Mouse (Mus musculus) CH12.LX (cell line): ENCODE data around the gene Pigu. TPM values are rescaled to one million over a fixed set of nuclear protein-coding genes. Genes with fewer than 3 reads are reported as not detected.

Source experiments
- DNase-seq: peaks from one replicate; pipeline ENCODE4 v3.0.0-alpha.2; 2013; ENCODE audit errors: extremely low read depth
- H3K27ac ChIP-seq: 2 replicates; pipeline ENCODE4 v1.5.1; 2012; ENCODE audit warnings: low read depth, mild to moderate bottlenecking, control low read depth, moderate library complexity; ENCODE audit not compliant: insufficient read depth
- H3K27me3 ChIP-seq: replicated peaks from 2 replicates; pipeline ENCODE3; 2012; ENCODE audit warnings: inconsistent platforms
- H3K36me3 ChIP-seq, 2 experiments: replicated peaks in 1 of 2; 2 replicates each; pipeline versions ENCODE3 to v1.6.1; 2012; ENCODE audit warnings: inconsistent platforms in 1 of 2, low read length in 1 of 2, mild to moderate bottlenecking in 1 of 2, mixed read lengths in 1 of 2, moderate library complexity in 1 of 2; ENCODE audit not compliant: control insufficient read depth in 1 of 2, insufficient read depth in 1 of 2
- H3K4me1 ChIP-seq, 2 experiments: 2 replicates each; pipeline ENCODE4 v1.6.1; 2012; ENCODE audit warnings: inconsistent platforms in 1 of 2, moderate library complexity in 1 of 2; ENCODE audit not compliant: insufficient read depth in 2 of 2, control insufficient read depth in 1 of 2
- H3K4me2 ChIP-seq: 2 replicates; pipeline ENCODE4 v1.6.1; 2012; ENCODE audit warnings: low read depth, mild to moderate bottlenecking, control low read depth; ENCODE audit not compliant: poor library complexity, insufficient read depth, severe bottlenecking
- H3K4me3 ChIP-seq, 3 experiments: fragments of 150-350 bp in 1 of 3; sonication (generic) in 1 of 3; replicated peaks in 1 of 3; 2 replicates each; pipeline versions ENCODE3 to v1.5.1; 2011 to 2012; ENCODE audit warnings: low read depth in 2 of 3, low read length in 2 of 3, mild to moderate bottlenecking in 2 of 3, moderate library complexity in 2 of 3, control low read depth in 1 of 3, improper control_type of control experiment in 1 of 3, inconsistent platforms in 1 of 3, mixed read lengths in 1 of 3; ENCODE audit not compliant: poor library complexity in 1 of 3
- H3K79me2 ChIP-seq: replicated peaks from 2 replicates; pipeline ENCODE4 v1.6.1; 2012; ENCODE audit warnings: mild to moderate bottlenecking, moderate library complexity; ENCODE audit not compliant: control insufficient read depth, poor library complexity, insufficient read depth, severe bottlenecking; ENCODE audit errors: extremely low read depth
- H3K9ac ChIP-seq: 2 replicates; pipeline ENCODE4 v1.6.1; 2012; ENCODE audit warnings: low read depth, mild to moderate bottlenecking, control low read depth, moderate library complexity; ENCODE audit not compliant: insufficient read depth
- H3K9me3 ChIP-seq: replicated peaks from 2 replicates; pipeline ENCODE3; 2012; ENCODE audit warnings: low read length, inconsistent platforms, mixed read lengths
- CHD1 ChIP-seq: IDR thresholded peaks from 2 replicates; pipeline ENCODE4 v1.6.1; 2012; ENCODE audit warnings: low read depth, low read length, improper control_type of control experiment, inconsistent platforms
- CHD2 ChIP-seq: IDR thresholded peaks from 2 replicates; pipeline ENCODE4 v1.6.1; 2011; ENCODE audit warnings: low read length, improper control_type of control experiment
- CTCF ChIP-seq, 2 experiments: IDR thresholded peaks in 1 of 2; conservative IDR thresholded peaks in 1 of 2; 2 replicates each; pipeline ENCODE4 v1.5.1; 2011 to 2012; ENCODE audit warnings: low read depth in 2 of 2, low read length in 2 of 2, improper control_type of control experiment in 1 of 2, inconsistent platforms in 1 of 2, mild to moderate bottlenecking in 1 of 2, moderate library complexity in 1 of 2
- E2F4 ChIP-seq: IDR thresholded peaks from 2 replicates; pipeline ENCODE4 v1.6.1; 2011; ENCODE audit warnings: low read depth, low read length, improper control_type of control experiment; ENCODE audit not compliant: insufficient replicate concordance
- ELF1 ChIP-seq: IDR thresholded peaks from 2 replicates; pipeline ENCODE4 v1.6.1; 2014; ENCODE audit warnings: low read depth, mild to moderate bottlenecking, inconsistent platforms, low read length, improper control_type of control experiment
- GABPA ChIP-seq: IDR thresholded peaks from 2 replicates; pipeline ENCODE4 v1.6.1; 2012; ENCODE audit warnings: low read depth, low read length, improper control_type of control experiment, inconsistent platforms; ENCODE audit not compliant: insufficient replicate concordance
- HCFC1 ChIP-seq: IDR thresholded peaks from 2 replicates; pipeline ENCODE4 v1.6.1; 2012; ENCODE audit warnings: low read depth, mild to moderate bottlenecking, inconsistent platforms, low read length, improper control_type of control experiment
- JUN ChIP-seq: IDR thresholded peaks from 2 replicates; pipeline ENCODE4 v1.6.1; 2011; ENCODE audit warnings: low read depth, mild to moderate bottlenecking, low read length, improper control_type of control experiment, moderate library complexity; ENCODE audit not compliant: insufficient read depth
- JUND ChIP-seq: conservative IDR thresholded peaks from 2 replicates; pipeline ENCODE4 v1.6.1; 2011; ENCODE audit warnings: low read depth, low read length, improper control_type of control experiment
- MAFK ChIP-seq: IDR thresholded peaks from 2 replicates; pipeline ENCODE4 v1.6.1; 2011; ENCODE audit warnings: low read length, improper control_type of control experiment; ENCODE audit not compliant: insufficient replicate concordance
- MAX ChIP-seq: IDR thresholded peaks from 2 replicates; pipeline ENCODE4 v1.6.1; 2011; ENCODE audit warnings: low read length, improper control_type of control experiment
- MAZ ChIP-seq: IDR thresholded peaks from 2 replicates; pipeline ENCODE4 v1.6.1; 2012; ENCODE audit warnings: low read depth, mild to moderate bottlenecking, inconsistent platforms, low read length, improper control_type of control experiment, moderate library complexity
- MXI1 ChIP-seq: IDR thresholded peaks from 2 replicates; pipeline ENCODE4 v1.6.1; 2011; ENCODE audit warnings: mild to moderate bottlenecking, low read depth, low read length, improper control_type of control experiment
- MYC ChIP-seq: IDR thresholded peaks from 2 replicates; pipeline ENCODE4 v1.6.1; 2011; ENCODE audit warnings: low read depth, mild to moderate bottlenecking, improper control_type of control experiment, low read length
- PAX5 ChIP-seq: IDR thresholded peaks from 2 replicates; pipeline ENCODE4 v1.6.1; 2012; ENCODE audit warnings: low read length, inconsistent platforms, mixed read lengths
- POLR2AphosphoS2 ChIP-seq: IDR thresholded peaks from 2 replicates; pipeline ENCODE4 v1.6.1; 2011; ENCODE audit warnings: low read depth, low read length, improper control_type of control experiment
- RCOR1 ChIP-seq: conservative IDR thresholded peaks from 2 replicates; pipeline ENCODE4 v1.6.1; 2012; ENCODE audit warnings: low read depth, mild to moderate bottlenecking, inconsistent platforms, low read length, improper control_type of control experiment
- SIN3A ChIP-seq: IDR thresholded peaks from 2 replicates; pipeline ENCODE4 v1.6.1; 2012; ENCODE audit warnings: low read length, improper control_type of control experiment, inconsistent platforms
- SMC3 ChIP-seq: IDR thresholded peaks from 2 replicates; pipeline ENCODE4 v1.6.1; 2011; ENCODE audit warnings: low read depth, low read length, improper control_type of control experiment
- TBP ChIP-seq: conservative IDR thresholded peaks from 2 replicates; pipeline ENCODE4 v1.6.1; 2011; ENCODE audit warnings: low read depth, low read length, improper control_type of control experiment
- TCF12 ChIP-seq: IDR thresholded peaks from 2 replicates; pipeline ENCODE4 v1.6.1; 2014; ENCODE audit warnings: low read depth, mild to moderate bottlenecking, inconsistent platforms, low read length, improper control_type of control experiment
- UBTF ChIP-seq: IDR thresholded peaks from 2 replicates; pipeline ENCODE4 v1.6.1; 2012; ENCODE audit warnings: low read depth, mild to moderate bottlenecking, inconsistent platforms, low read length, improper control_type of control experiment, moderate library complexity
- USF2 ChIP-seq: conservative IDR thresholded peaks from 2 replicates; pipeline ENCODE4 v1.6.1; 2011; ENCODE audit warnings: low read depth, low read length, improper control_type of control experiment
- ZKSCAN1 ChIP-seq: IDR thresholded peaks from 2 replicates; pipeline ENCODE4 v1.6.1; 2012; ENCODE audit warnings: low read depth, inconsistent platforms, low read length, improper control_type of control experiment, borderline replicate concordance
- ZNF384 ChIP-seq: IDR thresholded peaks from 2 replicates; pipeline ENCODE4 v1.6.1; 2012; ENCODE audit warnings: low read depth, low read length, improper control_type of control experiment, inconsistent platforms
- dilution Hi-C: fragments of 300-500 bp; cut with MboI; formaldehyde crosslinking; loops from 2 replicates; pipeline ENCODE4 v1.14.3; 2020; ENCODE audit warnings: low sequenced_read_pairs; ENCODE audit not compliant: extremely low pct_unique_long_range_greater_than_20kb, extremely low pct_ligation_motif_present
- in situ Hi-C: fragments of 300-500 bp; cut with MboI; formaldehyde crosslinking; loops from 3 replicates; pipeline ENCODE4 v1.14.3; 2019; ENCODE audit warnings: low sequenced_read_pairs, low pct_ligation_motif_present, low pct_unique_long_range_greater_than_20kb, mixed read lengths
- polyA plus RNA-seq: library from polyadenylated mRNA; unstranded; fragments of >175 nt; gene quantifications from 2 replicates; pipeline ENCODE4 v1.2.1, GENCODE M21; 2012; ENCODE audit warnings: low read depth; ENCODE audit not compliant: insufficient read length
- total RNA-seq, 2 experiments: library from RNA; depleted of rRNA; stranded (reverse); fragments of 300-350 nt in 1 of 2; fragments of >200 nt in 1 of 2; gene quantifications; 2 replicates each; pipeline ENCODE4 v1.2.3; 2012 to 2014

The Pigu gene
- total and polyA plus RNA-seq, 3 experiments, result 29.0 to 57.3 (median 39.1) TPM

- no peaks in the 10 kb centered on the region for H3K79me2 ChIP-seq
- no peak overlapping the region for H3K4me2 ChIP-seq
- no peak for TF ChIP-seq TBP
- TF ChIP-seq CTCF (conservative IDR thresholded peaks at IDR 0.05 in 1 of 2, IDR thresholded peaks at IDR 0.05 in 1 of 2; ENCODE audit: low read depth in 2 of 2, low read length in 2 of 2), result no peak
- TF ChIP-seq ZKSCAN1, result no peak
- no peak for TF ChIP-seq JUND
- TF ChIP-seq E2F4, result no peak
- TF ChIP-seq MXI1, result no peak
- TF ChIP-seq HCFC1, result no peak
- TF ChIP-seq TCF12, result no peak
- TF ChIP-seq MAFK, result no peak
- no peak for TF ChIP-seq POLR2AphosphoS2
- no peak for TF ChIP-seq GABPA
- no peak for TF ChIP-seq USF2
- no peak for TF ChIP-seq SMC3
- TF ChIP-seq JUN, result no peak
- TF ChIP-seq MAZ, result no peak
- no peak for TF ChIP-seq MAX
- no peak for TF ChIP-seq MYC
- no peak overlapping the region for H3K27ac ChIP-seq
- DNase-seq, result no peak
- no peaks in the 10 kb centered on the region for H3K36me3 ChIP-seq
- no peaks in the 10 kb centered on the region for H3K4me1 ChIP-seq
- dilution Hi-C loops (no loop called here), in situ Hi-C loops (no loop called here)
- peaks cover 4% of the 10 kb centered on the region for H3K27me3 ChIP-seq
- H3K4me3 ChIP-seq, result no peak overlapping the region
- no peak overlapping the region for H3K9ac ChIP-seq
- no peaks in the 10 kb centered on the region for H3K9me3 ChIP-seq
Observed at GRCm38 (mm10) chr2:155369333-155369883, 12.2 kb upstream of the Pigu start.

- dilution Hi-C loops, result no loop called here
- in situ Hi-C loops, result no loop called here
- Histone ChIP-seq H3K36me3 (no peaks in the 10 kb centered on the region), H3K9me3 (no peaks in the 10 kb centered on the region), H3K4me1 (no peaks in the 10 kb centered on the region), H3K79me2 (no peaks in the 10 kb centered on the region), H3K27me3 (no peaks in the 10 kb centered on the region), H3K4me3 (no peak overlapping the region), H3K9ac (no peak overlapping the region), H3K4me2 (no peak overlapping the region), H3K27ac (no peak overlapping the region)
- TF ChIP-seq UBTF, result no peak
- TF ChIP-seq JUN, result no peak
- TF ChIP-seq RCOR1, result no peak
- TF ChIP-seq CHD1, result no peak
- no peak for TF ChIP-seq TBP
- TF ChIP-seq PAX5, result no peak
- TF ChIP-seq CTCF (conservative IDR thresholded peaks at IDR 0.05 in 1 of 2, IDR thresholded peaks at IDR 0.05 in 1 of 2; ENCODE audit: low read depth in 2 of 2, low read length in 2 of 2), result no peak
- TF ChIP-seq ZNF384, result no peak
- TF ChIP-seq ELF1, result no peak
- no peak for TF ChIP-seq SIN3A
- TF ChIP-seq E2F4, result no peak
- TF ChIP-seq TCF12, result no peak
- TF ChIP-seq POLR2AphosphoS2, result no peak
- no peak for TF ChIP-seq CHD2
- no peak for DNase-seq
Observed at GRCm38 (mm10) chr2:155367635-155368284, 10.5 kb upstream of the Pigu start.
